Mouse (Mus musculus): ENCODE measurements around the gene Clba1.

DNA sequence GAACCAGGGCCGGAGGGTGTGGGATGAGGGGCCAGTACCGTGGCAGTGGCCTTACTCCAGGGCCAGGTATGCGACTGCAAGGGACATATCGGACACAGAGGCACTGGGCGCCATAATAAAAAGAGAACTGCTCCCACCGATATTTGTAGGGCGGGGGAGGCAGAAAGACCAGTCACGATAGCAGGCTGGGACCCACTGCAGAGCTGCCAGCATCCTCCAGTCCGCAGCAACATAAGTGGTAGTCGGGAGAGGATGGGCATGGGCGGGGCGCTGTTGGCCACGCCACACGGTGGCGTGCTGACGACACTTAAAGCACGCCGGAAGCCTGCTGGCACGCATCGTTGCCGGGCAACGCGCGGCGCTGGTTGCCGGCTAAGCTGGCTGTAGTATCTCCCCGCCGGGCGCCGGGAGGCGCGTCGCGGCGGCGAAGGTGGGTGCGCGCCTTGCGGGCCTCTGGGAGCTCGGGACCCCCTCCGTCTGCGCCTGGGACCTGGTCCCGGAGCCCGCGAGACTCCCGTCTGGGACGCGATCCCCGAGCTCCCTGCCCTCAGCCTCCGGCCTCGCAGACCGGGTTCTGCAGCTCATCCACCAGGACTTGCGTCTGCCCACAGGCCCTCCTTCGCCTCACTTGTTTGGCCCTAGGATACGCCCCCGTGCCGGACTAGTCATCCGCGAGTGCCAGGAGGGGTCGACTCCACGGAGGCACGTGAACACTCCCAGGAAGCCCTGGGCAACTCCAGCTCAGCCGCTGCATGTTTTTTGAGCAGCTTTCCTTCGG is at the start of gene Clba1:
- TF ChIP-seq EP300 (IDR thresholded peaks at IDR 0.05; ENCODE audit: low read depth in 1 of 2, low read length in 2 of 2) (no peak; a peak in 1 of 4 replicates), CTCF (IDR thresholded peaks at IDR 0.05 in 2 of 3, conservative IDR thresholded peaks at IDR 0.05 in 1 of 3; ENCODE audit: control insufficient read depth in 1 of 3, insufficient read depth in 1 of 3, low read depth in 2 of 3, low read length in 3 of 3, poor library complexity in 1 of 3, severe bottlenecking in 1 of 3) (peak in 1 of 3 experiments; percentile 39; a peak in 3 of 6 replicates), SIN3A (IDR thresholded peaks at IDR 0.05; ENCODE audit: low read length) (peak; percentile 100), KAT2A (conservative IDR thresholded peaks at IDR 0.05; ENCODE audit: low read depth, low read length) (no peak; the same call in 1 of the 2 replicates), UBTF (IDR thresholded peaks at IDR 0.05; ENCODE audit: borderline replicate concordance, insufficient read depth, low read depth, low read length) (no peak; the same call in 1 of the 2 replicates), POLR2A (IDR thresholded peaks at IDR 0.05; ENCODE audit: control insufficient read depth in 1 of 2, insufficient read depth in 1 of 2, low read depth in 1 of 2, low read length in 2 of 2, poor library complexity in 1 of 2) (peak in 1 of 2 experiments; percentile 93; a peak in 2 of 4 replicates), JUND (IDR thresholded peaks at IDR 0.05; ENCODE audit: low read depth, low read length) (no peak)

All from MEL (cell line).